Mouse (Mus musculus) liver, embryonic 16.5 days (tissue): ENCODE results near the gene Gp1bb. TPM values are rescaled to one million over a fixed set of nuclear protein-coding genes. Genes with fewer than 3 reads are reported as not detected.

Experiments
- ATAC-seq: fragments of 200-750 bp; cut with Nextera tagmentation; 2 replicates; pipeline ENCODE4 v1.8.0; 2017; ENCODE audit warnings: low read depth, mild to moderate bottlenecking, moderate number of reproducible peaks, moderate library complexity
- H3K27ac ChIP-seq: fragments of 300-500 bp; sonication (generic); 2 replicates; pipeline ENCODE4 v1.5.1; 2014; ENCODE audit warnings: mild to moderate bottlenecking, low read length
- H3K27me3 ChIP-seq: fragments of 300-500 bp; sonication (generic); 2 replicates; pipeline ENCODE4 v1.6.1; 2014; ENCODE audit warnings: low read depth, low read length, mixed read lengths; ENCODE audit not compliant: control insufficient read depth, insufficient read depth
- H3K36me3 ChIP-seq: fragments of 300-500 bp; sonication (generic); 2 replicates; pipeline ENCODE4 v1.6.1; 2014; ENCODE audit warnings: mild to moderate bottlenecking; ENCODE audit not compliant: control insufficient read depth, insufficient read depth
- H3K4me1 ChIP-seq: fragments of 300-500 bp; sonication (generic); 2 replicates; pipeline ENCODE4 v1.6.1; 2014; ENCODE audit warnings: low read depth, low read length, mixed read lengths; ENCODE audit not compliant: control insufficient read depth
- H3K4me2 ChIP-seq: fragments of 300-500 bp; sonication (generic); 2 replicates; pipeline ENCODE4 v1.6.1; 2014; ENCODE audit warnings: low read depth, low read length, mixed read lengths
- H3K4me3 ChIP-seq: fragments of 300-500 bp; sonication (generic); 2 replicates; pipeline ENCODE4 v1.5.1; 2014; ENCODE audit warnings: low read depth, mild to moderate bottlenecking, low read length
- H3K9ac ChIP-seq: fragments of 300-500 bp; sonication (generic); 2 replicates; pipeline ENCODE4 v1.6.1; 2014; ENCODE audit warnings: low read depth, low read length
- H3K9me3 ChIP-seq: fragments of 300-500 bp; sonication (generic); replicated peaks from 2 replicates; pipeline ENCODE4 v1.6.1; 2016; ENCODE audit warnings: low read length; ENCODE audit not compliant: control insufficient read depth
- WGBS: fragments of 180-500 bp; shearing (Covaris S2); extraction: QIAGEN DNeasy Blood & Tissue Kit; methylation state at CpG from one replicate; pipeline ENCODE4 v1.1.7; 2014; ENCODE audit not compliant: insufficient replicate concordance; 5-methylcytosine and 5-hydroxymethylcytosine counted together
- polyA plus RNA-seq: library from polyadenylated mRNA; unstranded; fragments of >200 nt; fragmentation: Nextera tagmentation; extraction: Ambion mirVana; gene quantifications from 2 replicates; pipeline ENCODE4 v1.2.1, GENCODE M21; 2015

Gene Gp1bb
- polyA plus RNA-seq, 1 experiment from 2014 or later, result 18.2 TPM

GRCm38 (mm10) chr16:18581623-18582205, 40.5 kb downstream of the Gp1bb start:
- H3K4me1 ChIP-seq, result peaks cover 3% of the 10 kb centered on the region

GRCm38 (mm10) chr16:18581050-18581622, 41.1 kb downstream of the Gp1bb start:
- 5% methylated on average over 21 of the region's 21 CpGs for WGBS
- no peak overlapping the region for H3K9ac ChIP-seq
- H3K4me3 ChIP-seq, result peak overlapping the region; percentile 32
- H3K4me1 ChIP-seq, result no peaks in the 10 kb centered on the region; the same call in none of the 2 replicates
- no peak for ATAC-seq
- H3K36me3 ChIP-seq, result no peaks in the 10 kb centered on the region
- H3K4me2 ChIP-seq, result peak overlapping the region; percentile 48
- H3K27me3 ChIP-seq, result peaks cover 74% of the 10 kb centered on the region
- H3K9me3 ChIP-seq, result no peaks in the 10 kb centered on the region
- no peak overlapping the region for H3K27ac ChIP-seq

More at GRCm38 (mm10) chr16:18581623-18582205, 40.5 kb downstream of the Gp1bb start:
- Histone ChIP-seq H3K27me3 (peaks cover 80% of the 10 kb centered on the region), H3K4me2 (peak overlapping the region; percentile 48), H3K36me3 (no peaks in the 10 kb centered on the region), H3K4me3 (peak overlapping the region; percentile 32), H3K9ac (no peak overlapping the region), H3K27ac (no peak overlapping the region), H3K9me3 (no peaks in the 10 kb centered on the region)
- ATAC-seq, result no peak
- WGBS, result under 1% methylated on average over 50 of the region's 66 CpGs

- Histone ChIP-seq H3K9ac (no peak overlapping the region), H3K36me3 (no peaks in the 10 kb centered on the region), H3K4me1 (no peaks in the 10 kb centered on the region; the same call in none of the 2 replicates), H3K4me3 (no peak overlapping the region), H3K27me3 (peaks cover 67% of the 10 kb centered on the region), H3K9me3 (no peaks in the 10 kb centered on the region), H3K27ac (no peak overlapping the region), H3K4me2 (no peak overlapping the region)
- 27% methylated on average over 2 of the region's 2 CpGs for WGBS
- no peak for ATAC-seq
Measured at GRCm38 (mm10) chr16:18580389-18580788, 41.8 kb downstream of the Gp1bb start.

- Histone ChIP-seq H3K36me3 (no peaks in the 10 kb centered on the region), H3K9me3 (no peaks in the 10 kb centered on the region), H3K4me3 (no peak overlapping the region), H3K4me2 (no peak overlapping the region), H3K4me1 (no peaks in the 10 kb centered on the region; the same call in none of the 2 replicates), H3K27me3 (peaks cover 40% of the 10 kb centered on the region), H3K9ac (no peak overlapping the region), H3K27ac (no peak overlapping the region)
- WGBS, result 14% methylated on average over 5 of the region's 5 CpGs
- ATAC-seq, result no peak
Measured at GRCm38 (mm10) chr16:18577599-18578160, 44.5 kb downstream of the Gp1bb start.

- 43% methylated on average over 3 of the region's 3 CpGs for WGBS
- Histone ChIP-seq H3K36me3 (no peaks in the 10 kb centered on the region), H3K27me3 (peaks cover 34% of the 10 kb centered on the region), H3K4me2 (no peak overlapping the region), H3K4me3 (no peak overlapping the region), H3K27ac (no peak overlapping the region), H3K4me1 (no peaks in the 10 kb centered on the region; the same call in none of the 2 replicates), H3K9me3 (no peaks in the 10 kb centered on the region), H3K9ac (no peak overlapping the region)
- no peak for ATAC-seq
Measured at GRCm38 (mm10) chr16:18577071-18577470, 45.1 kb downstream of the Gp1bb start.

GRCm38 (mm10) chr16:18574196-18574595, 48.0 kb downstream of the Gp1bb start:
- Histone ChIP-seq H3K36me3 (no peaks in the 10 kb centered on the region), H3K4me1 (no peaks in the 10 kb centered on the region), H3K27me3 (peaks cover 5% of the 10 kb centered on the region), H3K9ac (no peak overlapping the region), H3K27ac (no peak overlapping the region), H3K4me3 (no peak overlapping the region), H3K4me2 (no peak overlapping the region), H3K9me3 (no peaks in the 10 kb centered on the region)
- 58% methylated on average over 8 of the region's 8 CpGs for WGBS
- no peak for ATAC-seq

Other genes with a start within 250 kb of the Gp1bb start
- 98.3 and 106 TPM in 2 replicates for gene Txnrd2, start 196.0 kb downstream of the Gp1bb start, polyA plus RNA-seq
- gene Comt, start 195.6 kb downstream of the Gp1bb start, polyA plus RNA-seq, result 85.1 and 86.9 TPM in 2 replicates
- 6.1 and 6.3 TPM in 2 replicates for gene Gnb1l, start 123.7 kb downstream of the Gp1bb start, polyA plus RNA-seq
- 0.43 and 0.54 TPM in 2 replicates for gene Rtl10, start 123.5 kb downstream of the Gp1bb start, polyA plus RNA-seq
- gene Tbx1, start 31.7 kb downstream of the Gp1bb start, polyA plus RNA-seq, result 0.07 TPM in 1 of 2 replicates, not detected in the other
- 0.28 and 0.55 TPM in 2 replicates for gene Gm49601, start 4.0 kb upstream of the Gp1bb start, polyA plus RNA-seq
- 3.0 and 4.2 TPM in 2 replicates for gene Sept5, start 7.6 kb upstream of the Gp1bb start, polyA plus RNA-seq
- 8.4 and 9.8 TPM in 2 replicates for gene Cldn5, start 154.4 kb upstream of the Gp1bb start, polyA plus RNA-seq
- 37.0 and 38.2 TPM in 2 replicates for gene Ufd1, start 189.4 kb upstream of the Gp1bb start, polyA plus RNA-seq
- gene Cdc45, start 189.6 kb upstream of the Gp1bb start, polyA plus RNA-seq, result 33.6 and 38.5 TPM in 2 replicates
- 16.4 and 18.1 TPM in 2 replicates for gene 2510002D24Rik, start 214.2 kb upstream of the Gp1bb start, polyA plus RNA-seq
- gene Gm28539, start 214.2 kb upstream of the Gp1bb start, polyA plus RNA-seq, result not detected in 2 replicates